Mouse (Mus musculus) liver, embryonic 16.5 days (tissue): ENCODE measurements at regions not wholly inside any gene's neighbourhood (a gene's known extent, or its start where the extent isn't known, plus 50 kb on each side); places are given as distances from the start of the nearest gene placed in this dataset.

ENCODE experiments used
- ATAC-seq: fragments of 200-750 bp; cut with Nextera tagmentation; 2 replicates; pipeline ENCODE4 v1.8.0; 2017; ENCODE audit warnings: low read depth, mild to moderate bottlenecking, moderate number of reproducible peaks, moderate library complexity
- H3K27ac ChIP-seq: fragments of 300-500 bp; sonication (generic); 2 replicates; pipeline ENCODE4 v1.5.1; 2014; ENCODE audit warnings: mild to moderate bottlenecking, low read length
- H3K27me3 ChIP-seq: fragments of 300-500 bp; sonication (generic); 2 replicates; pipeline ENCODE4 v1.6.1; 2014; ENCODE audit warnings: low read depth, low read length, mixed read lengths; ENCODE audit not compliant: control insufficient read depth, insufficient read depth
- H3K36me3 ChIP-seq: fragments of 300-500 bp; sonication (generic); 2 replicates; pipeline ENCODE4 v1.6.1; 2014; ENCODE audit warnings: mild to moderate bottlenecking; ENCODE audit not compliant: control insufficient read depth, insufficient read depth
- H3K4me1 ChIP-seq: fragments of 300-500 bp; sonication (generic); 2 replicates; pipeline ENCODE4 v1.6.1; 2014; ENCODE audit warnings: low read depth, low read length, mixed read lengths; ENCODE audit not compliant: control insufficient read depth
- H3K4me2 ChIP-seq: fragments of 300-500 bp; sonication (generic); 2 replicates; pipeline ENCODE4 v1.6.1; 2014; ENCODE audit warnings: low read depth, low read length, mixed read lengths
- H3K4me3 ChIP-seq: fragments of 300-500 bp; sonication (generic); 2 replicates; pipeline ENCODE4 v1.5.1; 2014; ENCODE audit warnings: low read depth, mild to moderate bottlenecking, low read length
- H3K9ac ChIP-seq: fragments of 300-500 bp; sonication (generic); 2 replicates; pipeline ENCODE4 v1.6.1; 2014; ENCODE audit warnings: low read depth, low read length
- H3K9me3 ChIP-seq: fragments of 300-500 bp; sonication (generic); replicated peaks from 2 replicates; pipeline ENCODE4 v1.6.1; 2016; ENCODE audit warnings: low read length; ENCODE audit not compliant: control insufficient read depth
- WGBS: fragments of 180-500 bp; shearing (Covaris S2); extraction: QIAGEN DNeasy Blood & Tissue Kit; methylation state at CpG from one replicate; pipeline ENCODE4 v1.1.7; 2014; ENCODE audit not compliant: insufficient replicate concordance; 5-methylcytosine and 5-hydroxymethylcytosine counted together

- Histone ChIP-seq H3K4me2 (no peak overlapping the region), H3K27me3 (no peaks in the 10 kb centered on the region), H3K27ac (no peak overlapping the region), H3K4me3 (no peak overlapping the region), H3K9ac (no peak overlapping the region), H3K4me1 (no peaks in the 10 kb centered on the region), H3K9me3 (no peaks in the 10 kb centered on the region), H3K36me3 (no peaks in the 10 kb centered on the region)
- WGBS: 67% methylated on average over 3 of the region's 3 CpGs
- no peak for ATAC-seq
Observed at GRCm38 (mm10) chr3:151909344-151909743, 71.9 kb upstream of the Ptgfr start.

- ATAC-seq: no peak
Observed at GRCm38 (mm10) chr3:151908886-151909285, 71.5 kb upstream of the Ptgfr start.

GRCm38 (mm10) chr3:151905775-151906174 is 68.3 kb upstream of the Ptgfr start:
- H3K27me3 ChIP-seq: no peaks in the 10 kb centered on the region
- no peak overlapping the region for H3K4me3 ChIP-seq
- H3K9ac ChIP-seq: no peak overlapping the region
- WGBS: 59% methylated on average over 4 of the region's 4 CpGs
- no peak for ATAC-seq
- H3K27ac ChIP-seq: no peak overlapping the region
- no peaks in the 10 kb centered on the region for H3K9me3 ChIP-seq
- H3K4me1 ChIP-seq: no peaks in the 10 kb centered on the region
- no peak overlapping the region for H3K4me2 ChIP-seq
- no peaks in the 10 kb centered on the region for H3K36me3 ChIP-seq

More at GRCm38 (mm10) chr3:151908886-151909285, 71.5 kb upstream of the Ptgfr start:
- Histone ChIP-seq H3K4me3 (no peak overlapping the region), H3K9me3 (no peaks in the 10 kb centered on the region), H3K9ac (no peak overlapping the region), H3K36me3 (no peaks in the 10 kb centered on the region), H3K4me2 (no peak overlapping the region), H3K4me1 (no peaks in the 10 kb centered on the region), H3K27ac (no peak overlapping the region), H3K27me3 (no peaks in the 10 kb centered on the region)

- no peak overlapping the region for H3K9ac ChIP-seq
- no peak overlapping the region for H3K27ac ChIP-seq
- H3K4me2 ChIP-seq: no peak overlapping the region
- no peak for ATAC-seq
- 75% methylated on average over 2 of the region's 2 CpGs for WGBS
- no peaks in the 10 kb centered on the region for H3K4me1 ChIP-seq
- H3K36me3 ChIP-seq: no peaks in the 10 kb centered on the region
- no peaks in the 10 kb centered on the region for H3K9me3 ChIP-seq
- no peaks in the 10 kb centered on the region for H3K27me3 ChIP-seq
- no peak overlapping the region for H3K4me3 ChIP-seq
Observed at GRCm38 (mm10) chr3:151903169-151903568, 65.7 kb upstream of the Ptgfr start.

- Histone ChIP-seq H3K4me3 (no peak overlapping the region), H3K9ac (no peak overlapping the region), H3K4me2 (no peak overlapping the region), H3K36me3 (no peaks in the 10 kb centered on the region), H3K9me3 (no peaks in the 10 kb centered on the region), H3K27ac (no peak overlapping the region), H3K27me3 (no peaks in the 10 kb centered on the region), H3K4me1 (no peaks in the 10 kb centered on the region)
- WGBS: 68% methylated on average over 13 of the region's 13 CpGs
- no peak for ATAC-seq
Observed at GRCm38 (mm10) chr3:151902216-151902827, 64.9 kb upstream of the Ptgfr start.

- Histone ChIP-seq H3K36me3 (no peaks in the 10 kb centered on the region), H3K4me3 (no peak overlapping the region), H3K9me3 (no peaks in the 10 kb centered on the region), H3K4me2 (no peak overlapping the region), H3K27ac (no peak overlapping the region), H3K9ac (no peak overlapping the region), H3K4me1 (no peaks in the 10 kb centered on the region), H3K27me3 (no peaks in the 10 kb centered on the region)
- no peak for ATAC-seq
- WGBS: 62% methylated on average over 6 of the region's 6 CpGs
Observed at GRCm38 (mm10) chr3:151899676-151900075, 62.2 kb upstream of the Ptgfr start.

- no peak overlapping the region for H3K4me2 ChIP-seq
- no peaks in the 10 kb centered on the region for H3K36me3 ChIP-seq
- H3K27ac ChIP-seq: no peak overlapping the region
- no peaks in the 10 kb centered on the region for H3K27me3 ChIP-seq
- no peaks in the 10 kb centered on the region for H3K9me3 ChIP-seq
- H3K4me1 ChIP-seq: no peaks in the 10 kb centered on the region
- H3K4me3 ChIP-seq: no peak overlapping the region
- ATAC-seq: no peak
- 61% methylated on average over 4 of the region's 4 CpGs for WGBS
- H3K9ac ChIP-seq: no peak overlapping the region
Observed at GRCm38 (mm10) chr3:151899094-151899493, 61.7 kb upstream of the Ptgfr start.

GRCm38 (mm10) chr3:151896320-151896719 is 58.9 kb upstream of the Ptgfr start:
- Histone ChIP-seq H3K4me3 (no peak overlapping the region), H3K9me3 (no peaks in the 10 kb centered on the region), H3K9ac (no peak overlapping the region), H3K4me1 (no peaks in the 10 kb centered on the region), H3K4me2 (no peak overlapping the region), H3K36me3 (no peaks in the 10 kb centered on the region), H3K27me3 (no peaks in the 10 kb centered on the region), H3K27ac (no peak overlapping the region)
- ATAC-seq: no peak
- WGBS: 59% methylated on average over 6 of the region's 6 CpGs

GRCm38 (mm10) chr3:151894712-151895111 is 57.3 kb upstream of the Ptgfr start:
- H3K9ac ChIP-seq: no peak overlapping the region
- no peak overlapping the region for H3K4me2 ChIP-seq
- no peaks in the 10 kb centered on the region for H3K36me3 ChIP-seq
- no peak for ATAC-seq
- no peak overlapping the region for H3K4me3 ChIP-seq
- H3K9me3 ChIP-seq: no peaks in the 10 kb centered on the region
- H3K27ac ChIP-seq: no peak overlapping the region
- no peaks in the 10 kb centered on the region for H3K27me3 ChIP-seq
- WGBS: 38% methylated on average over 3 of the region's 3 CpGs
- no peaks in the 10 kb centered on the region for H3K4me1 ChIP-seq
